9 mouse cellular contexts compared by ENCODE assay signal in the genomic region with DNA sequence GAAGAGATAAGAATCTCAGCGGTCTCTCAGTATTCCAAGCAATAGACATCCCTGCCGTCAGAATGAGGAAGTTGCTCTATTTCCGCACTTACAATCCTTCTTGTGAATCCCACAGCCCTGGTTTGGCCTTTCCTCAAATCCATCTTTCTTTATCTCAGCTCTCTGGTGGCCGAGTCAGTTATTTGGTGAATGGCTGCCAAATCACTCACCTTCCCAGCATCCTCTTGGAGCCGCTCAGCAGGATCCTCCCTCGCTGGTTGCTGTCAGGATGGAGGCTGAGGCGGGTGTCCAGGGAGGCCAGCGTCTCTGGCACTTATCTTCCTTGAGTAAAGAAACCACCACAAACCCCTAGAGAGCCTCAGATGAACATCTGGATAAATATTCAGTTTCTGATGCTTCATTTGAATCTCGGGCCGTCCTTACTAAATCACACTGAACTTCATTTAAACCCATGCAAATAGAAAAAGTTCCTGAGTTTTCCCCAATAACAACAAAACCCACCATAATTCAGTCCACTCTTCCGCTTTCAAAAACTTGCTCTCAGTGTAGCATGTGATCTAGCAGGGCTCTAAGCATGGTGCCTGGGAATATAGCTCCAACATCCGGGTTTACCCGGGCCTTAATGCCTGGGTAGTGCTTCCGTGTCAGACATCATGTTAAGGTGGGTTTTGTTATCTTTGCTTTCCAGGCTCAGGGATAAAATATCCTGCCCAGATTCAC.
DNase-seq lines count a peak whose midpoint lies in the region.
"Had no signal": no experiment of that assay in that cellular context is flagged by ENCODE, and none has a peak within 500 bp of the region (broad histone marks: within the 10 kb centered on the region; RNA-seq: fewer than 3 reads in every experiment).

No protein-coding gene starts in this region.

- peak; percentile 41 for DNase-seq in embryo, embryonic 11 days
- DNase-seq in embryo, embryonic 10 days (ENCODE audit: low spot score), result no peak
- DNase-seq in adrenal gland, postnatal 36 days, result peak; percentile 37 to 47
- peak; percentile 50 to 66 for DNase-seq in heart, adult 9 months (ENCODE audit: low spot score in 2 of 2)
- peak; percentile 73 to 82 for DNase-seq in kidney, postnatal 4 days
- DNase-seq in retina, postnatal 1 day, result no peak
- no peak for DNase-seq in retina, embryonic 14.5 days (ENCODE audit: low spot score)
- no peak for DNase-seq in layer of hippocampus, adult 11-12 months (ENCODE audit: low spot score)
- DNase-seq: thymus, postnatal 25 days had no signal

Comparison
In these comparisons a context has a peak if more than half of its experiments do, and no peak if none do; other contexts are left out.
1. DNase-seq: peak in embryo, embryonic 11 days (single experiment), adrenal gland, postnatal 36 days (2 of 2), heart, adult 9 months (2 of 2) and kidney, postnatal 4 days (2 of 2); none in embryo, embryonic 10 days (single experiment), retina, postnatal 1 day (single experiment), retina, embryonic 14.5 days (single experiment) and layer of hippocampus, adult 11-12 months (single experiment).